Mouse (Mus musculus): ENCODE data around the gene Ncbp2. TPM values are rescaled to one million over a fixed set of nuclear protein-coding genes. Genes with fewer than 3 reads are reported as not detected.

The Ncbp2 gene
- total RNA-seq, 2 experiments from 2014 or later, result 4.4 to 9.2 TPM

DNA sequence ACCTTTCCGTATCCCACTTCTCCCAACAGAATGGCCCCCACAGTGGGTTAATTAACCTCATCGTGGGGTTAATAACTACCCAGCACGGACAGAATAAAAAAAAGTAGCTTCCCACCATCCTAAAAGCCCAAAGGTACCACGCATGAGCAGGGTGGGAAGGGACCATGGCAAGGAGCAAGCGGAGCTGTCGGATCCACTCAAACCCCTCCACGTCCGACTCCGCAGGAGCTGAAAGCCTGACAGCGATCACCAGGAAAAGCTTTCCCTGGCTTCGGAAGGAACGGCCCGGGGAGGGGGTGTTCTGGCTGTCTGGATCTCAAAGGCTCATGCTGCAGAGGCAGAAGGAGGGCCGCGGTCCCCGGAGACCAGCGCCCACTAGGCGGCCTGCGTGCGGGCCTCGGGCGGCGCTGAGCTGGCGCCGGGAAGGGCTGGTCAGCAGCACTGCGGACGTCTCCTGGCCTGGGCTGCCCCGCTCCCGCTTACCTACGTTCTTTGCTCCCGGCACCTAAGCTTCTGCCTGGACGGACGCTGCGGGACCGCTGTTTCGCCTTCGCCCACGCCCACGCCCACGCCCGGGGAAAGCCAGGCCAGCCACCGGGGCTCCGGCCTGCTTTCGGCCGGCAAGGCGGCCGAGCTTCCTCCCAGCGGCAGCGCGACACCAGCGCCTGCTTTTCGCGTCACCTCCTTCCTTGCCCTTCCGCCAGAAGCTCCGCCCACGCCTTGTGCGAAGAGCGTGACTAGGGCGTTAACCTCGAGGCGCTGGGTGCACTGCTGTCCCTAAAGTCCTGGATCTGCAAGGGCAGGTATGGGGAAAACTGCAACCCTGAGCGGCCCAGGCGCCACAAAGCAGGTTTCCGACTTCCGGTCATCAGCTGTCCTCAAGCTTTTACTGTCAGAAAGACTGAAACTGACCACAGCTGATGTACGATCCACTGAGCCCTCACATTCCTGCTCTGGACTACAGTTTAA lies 54.5 kb downstream of the Ncbp2 start, which contains the start of gene Senp5:
Gene Senp5 (minus strand): TSS at position 779 of the 969 bp plus-strand sequence.
- peak; percentile 100 for ATAC-seq (replicated peaks; ENCODE audit: low FRiP score, poor library complexity, severe bottlenecking)

DNA sequence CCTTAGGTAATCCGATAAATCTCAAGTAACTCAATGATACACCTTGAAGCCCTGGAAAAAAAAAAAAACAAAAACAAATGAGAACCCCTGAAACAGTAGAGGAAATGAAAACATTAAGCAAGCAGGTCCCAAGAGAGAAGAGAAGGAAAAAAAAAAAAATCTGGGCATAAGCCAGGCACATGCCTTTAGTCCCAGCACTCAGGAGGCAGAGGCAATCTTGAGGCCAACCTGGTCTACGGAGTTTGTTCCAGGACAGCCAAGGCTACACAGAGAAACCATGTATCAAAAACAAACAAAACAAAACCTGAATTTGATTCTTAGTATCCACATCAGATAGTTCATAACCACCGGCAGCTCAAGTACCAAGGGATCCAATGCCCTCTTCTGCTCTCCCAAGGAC lies 56.4 kb downstream of the Ncbp2 start:
- no peak for ATAC-seq (replicated peaks; ENCODE audit: low FRiP score, poor library complexity, severe bottlenecking)

DNA sequence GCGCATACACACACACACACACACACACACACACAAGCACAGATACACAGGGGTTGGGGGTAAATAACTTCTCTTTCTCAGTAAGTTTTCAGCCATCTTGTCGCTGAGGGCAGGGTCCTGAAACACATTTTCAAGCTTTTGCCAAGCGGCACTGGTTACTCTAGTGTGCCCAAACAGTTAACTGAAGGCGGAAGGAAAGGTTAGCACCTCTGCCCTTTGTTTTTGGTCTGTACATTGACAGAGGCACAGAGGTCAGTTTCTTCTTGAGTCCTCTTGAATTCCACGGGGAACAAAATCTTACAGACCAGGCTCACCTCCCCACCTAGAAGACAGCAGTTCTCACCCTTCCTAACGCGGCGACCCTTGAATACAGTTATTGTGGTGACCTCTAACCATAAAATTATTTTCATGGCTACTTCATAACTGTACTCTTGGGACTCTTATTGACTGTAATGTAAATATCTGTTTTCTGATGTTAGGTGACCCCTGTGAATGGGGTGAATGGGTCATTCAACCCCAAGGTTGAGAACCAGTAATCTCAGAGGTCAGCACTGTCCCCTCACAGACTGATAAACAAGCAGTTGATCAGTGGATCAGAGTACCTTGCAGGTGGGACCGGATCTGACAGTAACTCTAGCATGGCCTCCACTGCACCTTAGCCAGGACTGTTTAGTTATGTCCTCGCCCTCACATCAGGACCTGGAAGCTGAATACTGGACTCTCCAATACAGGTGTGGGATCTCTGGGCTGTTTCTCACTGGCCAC lies 60.4 kb downstream of the Ncbp2 start:
- ATAC-seq (replicated peaks; ENCODE audit: low FRiP score, poor library complexity, severe bottlenecking), result no peak

DNA sequence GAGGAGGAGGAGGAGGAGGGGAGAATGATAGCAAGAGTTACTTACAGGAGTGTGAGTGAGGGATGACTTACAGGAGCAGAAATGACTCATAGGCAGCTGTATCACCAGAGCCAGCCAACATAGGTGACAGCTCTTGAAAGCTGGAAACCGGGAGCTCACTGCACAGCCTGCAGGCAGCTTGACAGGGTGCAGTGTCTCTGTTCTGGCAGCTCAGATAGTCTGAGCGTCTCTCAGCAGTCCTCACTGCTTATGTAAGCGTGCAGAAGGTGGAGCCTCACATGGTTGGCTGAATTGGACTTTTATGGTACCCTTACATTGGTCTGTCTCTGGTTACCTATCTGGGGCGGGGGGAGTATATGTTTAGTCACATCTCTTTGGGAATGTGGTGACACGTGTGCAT lies 61.6 kb downstream of the Ncbp2 start:
- no peak for ATAC-seq (replicated peaks; ENCODE audit: low FRiP score, poor library complexity, severe bottlenecking)

DNA sequence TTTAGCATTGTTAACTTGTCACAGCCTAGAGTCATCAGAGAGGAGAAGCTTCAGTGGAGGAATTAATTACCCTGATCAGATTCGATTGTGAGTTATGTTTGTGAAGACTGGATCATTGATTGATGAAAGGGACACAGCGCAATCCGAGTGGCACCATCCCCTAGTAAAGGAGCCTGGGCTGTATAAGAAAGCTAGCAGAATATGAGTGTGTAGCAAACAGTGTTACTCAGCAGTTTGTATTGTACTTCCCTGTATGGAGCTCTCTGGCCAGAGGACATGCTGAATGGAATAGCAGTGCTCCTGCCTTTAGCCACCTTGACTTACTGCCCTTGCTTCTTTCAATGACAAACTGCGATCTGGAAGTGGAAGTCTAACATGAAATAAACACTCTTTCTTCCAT lies 62.0 kb downstream of the Ncbp2 start:
- no peak for ATAC-seq (replicated peaks; ENCODE audit: low FRiP score, poor library complexity, severe bottlenecking)

Other genes with a start within 250 kb of the Ncbp2 start
- not detected in 2 replicates for gene Meltf, start 69.7 kb upstream of the Ncbp2 start, total RNA-seq (2015; ENCODE audit: low replicate concordance)
- gene Meltf, start 69.7 kb upstream of the Ncbp2 start, total RNA-seq (2017; ENCODE audit: low replicate concordance), result not detected in 2 replicates
- gene Pigz, start 14.7 kb upstream of the Ncbp2 start, total RNA-seq (2015; ENCODE audit: low replicate concordance), result 3.2 TPM in 1 of 2 replicates, not detected in the other
- 0.15 and 0.39 TPM in 2 replicates for gene Pigz, start 14.7 kb upstream of the Ncbp2 start, total RNA-seq (2017; ENCODE audit: low replicate concordance)
- gene 0610012G03Rik, start within 50 bp of the Ncbp2 start, total RNA-seq (2015; ENCODE audit: low replicate concordance), result 10.5 and 11.9 TPM in 2 replicates
- gene 0610012G03Rik, start within 50 bp of the Ncbp2 start, total RNA-seq (2017; ENCODE audit: low replicate concordance), result 2.1 TPM in 1 of 2 replicates, not detected in the other
- 6.1 and 6.3 TPM in 2 replicates for gene Senp5, start 54.8 kb downstream of the Ncbp2 start, total RNA-seq (2015; ENCODE audit: low replicate concordance)
- 4.1 and 8.7 TPM in 2 replicates for gene Senp5, start 54.8 kb downstream of the Ncbp2 start, total RNA-seq (2017; ENCODE audit: low replicate concordance)
- gene Pak2, start 130.8 kb downstream of the Ncbp2 start, total RNA-seq (2015; ENCODE audit: low replicate concordance), result 21.3 and 23.5 TPM in 2 replicates
- 11.6 and 17.9 TPM in 2 replicates for gene Pak2, start 130.8 kb downstream of the Ncbp2 start, total RNA-seq (2017; ENCODE audit: low replicate concordance)
- 24.7 and 29.2 TPM in 2 replicates for gene Pigx, start 151.2 kb downstream of the Ncbp2 start, total RNA-seq (2015; ENCODE audit: low replicate concordance)
- 4.7 and 6.2 TPM in 2 replicates for gene Pigx, start 151.2 kb downstream of the Ncbp2 start, total RNA-seq (2017; ENCODE audit: low replicate concordance)
- 8.8 and 10.5 TPM in 2 replicates for gene Cep19, start 151.3 kb downstream of the Ncbp2 start, total RNA-seq (2015; ENCODE audit: low replicate concordance)
- gene Cep19, start 151.3 kb downstream of the Ncbp2 start, total RNA-seq (2017; ENCODE audit: low replicate concordance), result 2.8 and 7.4 TPM in 2 replicates
- 26.3 and 40.7 TPM in 2 replicates for gene Nrros, start 217.1 kb downstream of the Ncbp2 start, total RNA-seq (2015; ENCODE audit: low replicate concordance)
- 8.7 and 11.8 TPM in 2 replicates for gene Nrros, start 217.1 kb downstream of the Ncbp2 start, total RNA-seq (2017; ENCODE audit: low replicate concordance)
- 6.1 and 7.1 TPM in 2 replicates for gene Bex6, start 231.3 kb downstream of the Ncbp2 start, total RNA-seq (2015; ENCODE audit: low replicate concordance)
- gene Bex6, start 231.3 kb downstream of the Ncbp2 start, total RNA-seq (2017; ENCODE audit: low replicate concordance), result 3.2 TPM in 1 of 2 replicates, not detected in the other

All from erythroid progenitor cell, adult 5-6 weeks (primary cell).